Mouse (Mus musculus) liver, embryonic 14.5 days (tissue): ENCODE results near the gene Ccdc13.

Experiments
- CTCF ChIP-seq: IDR thresholded peaks from 2 replicates; pipeline ENCODE4 v1.5.1; 2016; ENCODE audit warnings: antibody characterized with exemption, low read depth, control low read depth
- EP300 ChIP-seq: IDR thresholded peaks from 2 replicates; pipeline ENCODE4 v1.6.1; 2016; ENCODE audit warnings: antibody characterized with exemption, low read depth

DNA sequence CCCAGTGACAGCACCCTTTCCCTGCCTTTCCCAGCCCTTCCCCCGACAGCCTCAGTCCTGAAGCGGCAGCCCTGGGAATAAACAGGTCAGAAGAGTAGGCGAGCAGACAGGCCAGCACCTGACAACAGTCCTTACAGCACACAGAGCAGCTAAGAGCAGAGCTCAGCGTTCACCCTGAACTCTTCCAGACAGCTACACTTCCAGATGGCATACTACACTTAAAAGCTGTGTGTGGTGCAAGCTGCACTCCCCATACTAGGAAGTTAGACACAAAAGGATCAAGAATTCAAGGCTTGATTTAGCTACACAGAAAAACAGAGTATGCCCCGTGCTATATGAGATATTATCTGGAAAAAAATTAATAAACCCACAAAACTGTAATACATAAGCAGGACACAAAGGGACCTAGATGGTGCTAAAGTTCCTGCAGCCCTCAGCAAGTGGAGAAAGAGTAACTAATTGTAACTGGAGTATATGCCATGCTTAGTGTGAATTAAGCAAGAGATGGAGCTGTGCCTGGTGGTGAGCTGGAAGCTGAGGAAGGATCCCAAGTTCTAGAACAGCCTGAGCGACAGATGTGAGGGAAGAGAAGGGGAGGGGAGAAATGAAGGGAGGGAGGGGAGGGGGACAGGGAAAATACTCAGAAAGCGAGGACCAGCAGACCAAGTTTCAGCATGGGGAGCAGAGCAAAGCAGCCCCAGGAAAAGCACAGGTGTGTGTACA lies 9.8 kb downstream of the Ccdc13 start:
- TF ChIP-seq CTCF: no peak
- no peak for TF ChIP-seq EP300
